Mouse (Mus musculus) lung, embryonic 14.5 days (tissue): ENCODE results near the gene Osgin1. TPM values are rescaled to one million over a fixed set of nuclear protein-coding genes. Genes with fewer than 3 reads are reported as not detected.
A peak's percentile ranks its signal among the peaks of the same experiment; 100 is the strongest.

Experiments used
- ATAC-seq: fragments of 200-750 bp; cut with Nextera tagmentation; 2 replicates; pipeline ENCODE4 v1.8.0; 2017; ENCODE audit warnings: mild to moderate bottlenecking, moderate TSS enrichment, moderate library complexity; ENCODE audit not compliant: insufficient read depth
- DNase-seq: peaks from one replicate; pipeline ENCODE4 v3.0.0-alpha.2; 2015
- H3K27ac ChIP-seq: fragments of 300-500 bp; sonication (generic); 2 replicates; pipeline ENCODE4 v1.5.1; 2014; ENCODE audit warnings: low read depth, mild to moderate bottlenecking, moderate library complexity
- H3K27me3 ChIP-seq: fragments of 300-500 bp; sonication (generic); 2 replicates; pipeline ENCODE4 v1.6.1; 2014; ENCODE audit warnings: low read length, control low read depth; ENCODE audit not compliant: insufficient read depth
- H3K36me3 ChIP-seq: fragments of 300-500 bp; sonication (generic); 2 replicates; pipeline ENCODE4 v1.6.1; 2014; ENCODE audit warnings: control low read depth; ENCODE audit not compliant: insufficient read depth
- H3K4me1 ChIP-seq: fragments of 300-500 bp; sonication (generic); 2 replicates; pipeline ENCODE4 v1.6.1; 2014; ENCODE audit warnings: antibody characterized with exemption, control low read depth; ENCODE audit not compliant: insufficient read depth
- H3K4me2 ChIP-seq: fragments of 300-500 bp; sonication (generic); 2 replicates; pipeline ENCODE4 v1.6.1; 2014; ENCODE audit warnings: mild to moderate bottlenecking
- H3K4me3 ChIP-seq: fragments of 300-500 bp; sonication (generic); 2 replicates; pipeline ENCODE4 v1.5.1; 2014; ENCODE audit warnings: low read depth, low read length
- H3K9ac ChIP-seq: fragments of 300-500 bp; sonication (generic); 2 replicates; pipeline ENCODE4 v1.6.1; 2014
- H3K9me3 ChIP-seq: fragments of 300-500 bp; sonication (generic); 2 replicates; pipeline ENCODE4 v1.6.1; 2016; ENCODE audit warnings: low read depth, low read length, control low read depth
- CTCF ChIP-seq: IDR thresholded peaks from 2 replicates; pipeline ENCODE4 v1.5.1; 2016; ENCODE audit warnings: antibody characterized with exemption, low read depth
- WGBS: fragments of 180-500 bp; shearing (Covaris S2); extraction: QIAGEN DNeasy Blood & Tissue Kit; methylation state at CpG from one replicate; pipeline ENCODE4 v1.1.7; 2014; 5-methylcytosine and 5-hydroxymethylcytosine counted together
- polyA plus RNA-seq: library from polyadenylated mRNA; unstranded; fragments of >200 nt; fragmentation: Nextera tagmentation; extraction: Ambion mirVana; gene quantifications from 2 replicates; pipeline ENCODE4 v1.2.1, GENCODE M21; 2014

Gene Osgin1
- polyA plus RNA-seq, 1 experiment from 2014 or later = 0.53 TPM

DNA sequence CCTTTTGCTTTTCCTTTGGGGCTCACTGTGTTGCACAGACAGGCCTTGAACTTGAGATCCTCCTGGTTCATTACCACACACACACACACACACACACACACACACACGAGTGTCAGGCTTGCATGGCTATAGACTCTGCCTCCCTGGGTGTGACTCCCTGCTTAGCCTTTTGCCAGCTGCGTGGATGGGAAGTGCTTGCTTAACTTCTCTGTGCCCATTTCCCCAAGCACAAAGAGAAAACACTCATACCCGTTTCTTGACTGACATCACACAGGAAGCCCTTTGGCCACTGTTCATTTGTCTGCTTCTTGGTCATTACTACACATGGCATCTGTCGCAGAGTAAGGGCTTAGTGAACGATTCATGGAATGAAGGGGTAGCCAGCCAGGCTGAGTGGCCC lies 8.1 kb downstream of the Osgin1 start:
- DNase-seq (no peak), ATAC-seq (no peak)
- 58% methylated on average over 5 of the region's 5 CpGs for whole genome bisulfite sequencing
- TF ChIP-seq CTCF = no peak
- Histone ChIP-seq H3K4me3 (no peak overlapping the region), H3K4me2 (no peak overlapping the region), H3K36me3 (no peaks in the 10 kb centered on the region), H3K4me1 (peaks cover 6% of the 10 kb centered on the region), H3K27me3 (peaks cover under 1% of the 10 kb centered on the region; the same call in 1 of the 2 replicates), H3K9me3 (no peaks in the 10 kb centered on the region), H3K27ac (no peak overlapping the region), H3K9ac (no peak overlapping the region)

DNA sequence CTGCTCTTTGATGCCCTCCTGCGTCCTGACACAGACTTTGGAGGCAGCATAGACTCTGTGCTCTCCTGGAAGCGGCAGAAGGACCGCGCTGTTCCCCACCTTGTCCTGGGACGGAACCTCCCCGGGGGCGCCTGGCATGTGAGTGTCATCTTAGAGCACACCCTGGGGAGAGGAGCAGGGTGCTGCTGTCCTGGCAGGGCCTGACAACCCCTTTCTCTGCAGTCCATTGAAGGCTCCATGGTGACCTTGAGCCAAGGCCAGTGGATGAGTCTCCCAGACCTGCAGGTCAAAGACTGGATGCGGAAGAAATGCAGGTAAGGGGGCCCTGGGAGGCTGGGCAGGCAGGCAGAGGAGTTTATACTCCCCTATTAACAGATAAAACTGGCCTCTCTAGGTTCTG lies 9.0 kb downstream of the Osgin1 start:
- DNase-seq (no peak), ATAC-seq (no peak)
- Histone ChIP-seq H3K27me3 (peaks cover 10% of the 10 kb centered on the region; the same call in 1 of the 2 replicates), H3K36me3 (no peaks in the 10 kb centered on the region), H3K4me2 (no peak overlapping the region), H3K4me3 (no peak overlapping the region), H3K9me3 (no peaks in the 10 kb centered on the region), H3K4me1 (peaks cover 4% of the 10 kb centered on the region; the same call in 1 of the 2 replicates), H3K27ac (no peak overlapping the region), H3K9ac (no peak overlapping the region)
- 91% methylated on average over 8 of the region's 8 CpGs for whole genome bisulfite sequencing
- no peak for TF ChIP-seq CTCF

DNA sequence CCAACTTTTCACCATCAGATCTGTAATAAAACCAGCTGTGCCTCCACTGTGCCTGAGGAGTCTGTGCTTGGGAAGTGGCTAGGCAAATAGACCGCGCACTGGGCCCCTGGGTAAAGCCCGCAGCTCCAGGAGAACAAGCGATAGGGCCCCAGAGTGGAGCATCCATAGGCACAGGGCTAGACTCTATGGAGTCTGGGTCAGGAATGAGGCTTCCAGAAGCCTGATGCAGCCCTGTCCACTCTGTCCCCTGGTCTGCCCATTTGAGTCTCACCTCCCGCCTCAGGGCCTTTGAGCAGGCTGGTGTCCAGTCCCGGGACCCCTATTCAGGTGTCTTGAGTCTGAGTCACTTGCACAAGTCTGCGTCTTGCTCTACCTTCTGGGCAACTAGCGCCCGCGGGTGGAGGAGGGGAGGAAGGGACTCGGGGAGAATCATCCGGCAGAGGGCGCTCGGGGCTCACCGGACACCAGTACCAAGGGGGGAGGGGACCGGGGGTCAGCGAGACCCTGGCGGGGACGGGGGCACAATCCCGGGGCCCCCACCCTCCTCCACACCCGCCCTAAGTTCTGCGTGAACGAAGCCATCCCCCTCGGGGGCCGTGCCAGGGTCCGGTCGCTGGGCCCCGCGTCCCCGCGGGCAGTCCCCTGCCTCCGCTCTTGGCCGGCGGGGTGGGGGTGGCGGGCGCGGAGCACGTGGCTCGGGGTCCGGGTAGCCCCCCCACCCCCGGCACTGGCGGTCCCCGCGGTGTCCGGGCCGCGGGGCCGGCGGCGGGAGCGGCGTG lies 12.5 kb downstream of the Osgin1 start, which contains the start of gene Necab2:
Gene Necab2, plus strand, starts transcription at position 509 of the 779 bp plus-strand sequence.
- Histone ChIP-seq H3K27ac (no peak within 1 kb of the TSS), H3K9ac (peak within 1 kb of the TSS; percentile 64), H3K4me2 (peak within 1 kb of the TSS; percentile 97), H3K9me3 (no peaks in the 10 kb centered on the region), H3K27me3 (peaks cover 21% of the 10 kb centered on the region; the same call in 1 of the 2 replicates), H3K36me3 (no peaks in the 10 kb centered on the region), H3K4me1 (no peaks in the 10 kb centered on the region), H3K4me3 (peak within 1 kb of the TSS; percentile 65)
- TF ChIP-seq CTCF = peak; percentile 88
- ATAC-seq (peak; percentile 66), DNase-seq (peak; percentile 89)
- WGBS = 2% methylated on average over 44 of the region's 52 CpGs

DNA sequence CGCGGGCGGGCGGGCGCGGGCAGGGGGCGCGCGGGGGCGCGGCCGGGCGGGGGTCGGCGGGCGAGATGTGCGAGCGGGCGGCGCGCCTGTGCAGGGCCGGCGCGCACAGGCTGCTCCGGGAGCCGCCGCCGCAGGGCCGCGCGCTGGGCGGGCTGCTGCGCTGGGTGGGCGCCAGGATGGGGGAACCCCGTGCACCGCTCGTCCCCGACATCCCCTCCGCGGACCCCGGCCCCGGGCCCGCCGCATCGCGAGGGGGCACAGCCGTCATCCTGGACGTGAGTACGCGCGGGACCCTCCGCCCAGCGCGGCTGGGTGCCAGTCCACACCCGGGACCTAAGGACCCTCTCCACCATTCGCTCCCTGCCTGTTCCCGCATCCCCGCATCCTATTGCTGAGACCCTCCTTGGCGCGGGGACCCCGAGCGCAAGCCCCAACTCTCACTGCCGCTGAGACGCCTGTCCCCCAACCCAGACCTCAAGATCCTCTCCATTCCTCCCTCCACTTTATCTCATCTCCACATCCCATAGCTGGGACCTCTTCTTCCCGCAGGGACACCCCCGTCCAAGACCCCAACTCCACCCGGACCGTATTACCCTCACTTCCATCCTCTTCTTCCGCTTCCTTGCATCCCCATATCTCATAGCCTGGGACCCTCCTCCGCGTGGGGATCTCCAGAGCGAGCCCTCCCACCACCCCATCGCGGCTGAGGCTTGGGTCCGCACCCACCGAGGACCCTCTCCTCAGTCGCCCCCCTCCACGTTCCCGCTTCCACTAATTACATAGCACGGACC lies 13.3 kb downstream of the Osgin1 start:
- TF ChIP-seq CTCF = no peak
- peak overlapping the region; percentile 65 for H3K4me3 ChIP-seq
- ATAC-seq (peak; percentile 64), DNase-seq (peak; percentile 51)
- H3K4me2 ChIP-seq = peak overlapping the region; percentile 97
- H3K9me3 ChIP-seq = no peaks in the 10 kb centered on the region
- H3K27ac ChIP-seq = no peak overlapping the region
- 2% methylated on average over 53 of the region's 80 CpGs for WGBS
- no peaks in the 10 kb centered on the region for H3K4me1 ChIP-seq
- H3K9ac ChIP-seq = peak overlapping the region; percentile 64
- no peaks in the 10 kb centered on the region for H3K36me3 ChIP-seq
- H3K27me3 ChIP-seq = peaks cover 21% of the 10 kb centered on the region; the same call in 1 of the 2 replicates

DNA sequence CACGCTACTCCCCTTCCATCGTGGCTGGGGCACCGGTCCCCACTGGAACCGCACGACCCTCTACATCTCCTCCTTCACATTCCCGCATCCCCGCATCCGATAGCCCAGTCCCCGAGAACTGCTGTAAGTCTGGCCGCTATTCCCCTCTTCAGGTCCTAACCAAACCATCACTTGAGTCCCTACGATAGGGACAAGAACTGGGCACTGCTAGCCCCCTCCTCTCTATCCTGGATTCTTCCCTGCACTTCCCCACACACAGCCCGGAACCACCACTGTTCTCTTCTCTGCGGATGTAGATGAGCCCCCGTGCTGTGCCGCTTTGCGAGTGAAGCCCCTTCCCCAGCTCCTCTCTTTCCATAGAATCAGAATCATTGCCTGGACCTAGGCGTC lies 13.9 kb downstream of the Osgin1 start:
- no peak overlapping the region for H3K9ac ChIP-seq
- H3K9me3 ChIP-seq = no peaks in the 10 kb centered on the region
- TF ChIP-seq CTCF = no peak
- H3K4me2 ChIP-seq = peak overlapping the region; percentile 97
- H3K4me1 ChIP-seq = no peaks in the 10 kb centered on the region
- H3K4me3 ChIP-seq = peak overlapping the region; percentile 65
- H3K27ac ChIP-seq = no peak overlapping the region
- peaks cover 21% of the 10 kb centered on the region; the same call in 1 of the 2 replicates for H3K27me3 ChIP-seq
- ATAC-seq (no peak), DNase-seq (no peak)
- WGBS = 3% methylated on average over 17 of the region's 17 CpGs
- no peaks in the 10 kb centered on the region for H3K36me3 ChIP-seq

DNA sequence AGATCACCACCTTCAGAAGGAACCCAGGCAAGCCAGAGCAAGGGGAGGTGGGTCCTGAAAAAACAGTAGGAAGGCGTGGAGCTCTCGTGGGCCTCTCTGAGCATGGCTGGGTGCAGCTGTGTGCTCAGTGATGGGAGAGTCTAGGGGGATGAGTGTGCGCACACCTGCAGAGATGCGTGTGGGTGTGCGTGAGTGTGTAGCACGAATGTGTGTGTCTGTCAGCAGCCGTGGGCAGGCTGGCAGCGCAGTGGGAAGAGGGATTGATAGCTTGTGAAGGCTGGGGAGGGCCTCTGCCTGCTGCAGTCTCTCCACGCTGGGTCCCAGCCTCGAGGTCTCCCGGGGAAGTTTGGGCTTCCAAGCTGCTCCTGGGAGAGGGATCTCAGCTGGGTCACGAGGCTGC lies 15.7 kb downstream of the Osgin1 start:
- no peak for ATAC-seq
- WGBS = 69% methylated on average over 12 of the region's 12 CpGs
- no peak overlapping the region for H3K4me3 ChIP-seq
- H3K36me3 ChIP-seq = no peaks in the 10 kb centered on the region
- no peak overlapping the region for H3K4me2 ChIP-seq
- TF ChIP-seq CTCF = no peak
- no peak overlapping the region for H3K9ac ChIP-seq
- DNase-seq = no peak
- no peaks in the 10 kb centered on the region for H3K4me1 ChIP-seq
- no peak overlapping the region for H3K27ac ChIP-seq
- H3K9me3 ChIP-seq = no peaks in the 10 kb centered on the region
- peaks cover 21% of the 10 kb centered on the region; the same call in 1 of the 2 replicates for H3K27me3 ChIP-seq

DNA sequence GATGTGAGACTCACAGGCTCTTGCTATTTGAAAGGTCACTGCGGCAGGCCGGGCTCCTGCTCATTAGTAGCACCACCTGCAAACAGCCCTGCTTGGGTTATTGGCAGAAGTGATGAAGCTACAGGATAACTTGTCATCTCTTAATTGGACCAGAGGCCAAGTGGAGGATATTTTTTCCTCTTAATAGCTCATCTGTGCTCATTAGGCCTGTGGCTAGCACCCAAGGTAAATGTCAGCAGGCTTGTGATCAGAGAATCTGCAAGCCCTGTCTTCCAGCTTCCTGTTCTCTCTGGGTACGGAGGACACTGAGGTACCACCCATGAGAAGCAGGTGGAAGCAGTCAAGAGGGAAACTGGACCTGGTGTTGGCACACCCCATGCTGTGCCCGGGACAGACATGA lies 17.2 kb downstream of the Osgin1 start:
- no peak for TF ChIP-seq CTCF

More for the DNA sequence above, 17.2 kb downstream of the Osgin1 start:
- ATAC-seq (no peak), DNase-seq (no peak)
- no peak overlapping the region for H3K4me2 ChIP-seq
- H3K9me3 ChIP-seq = no peaks in the 10 kb centered on the region
- H3K27ac ChIP-seq = no peak overlapping the region
- H3K4me1 ChIP-seq = no peaks in the 10 kb centered on the region
- no peaks in the 10 kb centered on the region for H3K36me3 ChIP-seq
- H3K27me3 ChIP-seq = peaks cover 21% of the 10 kb centered on the region; the same call in 1 of the 2 replicates
- no peak overlapping the region for H3K9ac ChIP-seq
- WGBS = 88% methylated on average over 4 of the region's 4 CpGs
- no peak overlapping the region for H3K4me3 ChIP-seq
